8 mouse cellular contexts compared by ENCODE assay signal in the genomic region with DNA sequence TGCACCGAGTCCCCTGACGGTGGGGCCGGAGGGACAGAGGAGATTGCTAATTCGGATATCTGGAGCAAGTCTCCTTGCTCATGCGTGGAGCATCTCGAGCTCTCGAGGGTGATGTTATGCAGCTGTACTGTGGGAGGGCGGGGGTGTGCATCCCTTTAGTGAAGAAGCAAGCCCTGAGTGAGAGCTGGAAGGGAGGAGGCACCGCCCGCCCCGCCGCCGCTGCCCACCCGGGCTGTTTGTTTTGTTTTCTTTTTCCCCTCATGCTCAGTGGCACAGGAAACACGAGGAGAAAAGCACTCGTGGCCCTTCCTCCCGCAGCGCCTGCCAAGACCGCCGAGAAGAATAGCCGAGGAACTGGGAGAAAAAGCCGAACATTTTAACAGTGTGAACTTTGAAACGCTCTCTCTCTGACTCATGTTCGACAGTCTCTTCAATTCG. TPM values are rescaled to one million over a fixed set of nuclear protein-coding genes. Genes with fewer than 3 reads are reported as not detected.
A peak's percentile ranks its signal among the peaks of the same experiment; 100 is the strongest.
DNase-seq lines count a peak whose midpoint lies in the region; ATAC-seq and TF ChIP-seq lines count a peak whose summit lies in the region.
"Had no signal": no experiment of that assay in that cellular context is flagged by ENCODE, and none has a peak within 500 bp of the region (broad histone marks: within the 10 kb centered on the region; RNA-seq: fewer than 3 reads in every experiment).

No protein-coding gene starts in this region.

- peaks cover 31% of the 10 kb centered on the region for H3K4me1 ChIP-seq in heart, embryonic 10.5 days
- H3K4me1 ChIP-seq in kidney, embryonic 16.5 days (ENCODE audit: insufficient read depth, low read length) = peaks cover 49% of the 10 kb centered on the region

- peak overlapping the region; percentile 45 for H3K4me2 ChIP-seq in kidney, embryonic 16.5 days (replicated peaks; ENCODE audit: low read depth, low read length)
- H3K4me2 ChIP-seq: liver, embryonic 13.5 days had no signal

- no peaks in the 10 kb centered on the region for H3K9me3 ChIP-seq in heart, embryonic 10.5 days
- H3K9me3 ChIP-seq in kidney, embryonic 16.5 days (ENCODE audit: low read length) = no peaks in the 10 kb centered on the region
- H3K9me3 ChIP-seq: liver, embryonic 13.5 days had no signal

- 0 out of 2 replicates have a peak overlapping the region, but pooled peaks have one; percentile 19 for H3K27ac ChIP-seq in heart, embryonic 10.5 days
- H3K27ac ChIP-seq in kidney, embryonic 16.5 days (ENCODE audit: low read length) = peak overlapping the region; percentile 64; the same call in 1 of the 2 replicates
- H3K27ac ChIP-seq: liver, embryonic 13.5 days had no signal

- peak; percentile 52; the same call in 1 of the 2 replicates for ATAC-seq in kidney, embryonic 16.5 days (ENCODE audit: low FRiP score, low TSS enrichment)

- WGBS in heart, embryonic 10.5 days = 47% methylated on average over 25 of the region's 25 CpGs
- 14% methylated on average over 25 of the region's 25 CpGs for WGBS in kidney, embryonic 16.5 days

- H3K4me3 ChIP-seq in heart, embryonic 10.5 days = no peak overlapping the region
- H3K4me3 ChIP-seq in kidney, embryonic 16.5 days (ENCODE audit: low read length) = peak overlapping the region; percentile 14; the same call in 1 of the 2 replicates
- H3K4me3 ChIP-seq: liver, embryonic 13.5 days had no signal

- no peaks in the 10 kb centered on the region for H3K27me3 ChIP-seq in heart, embryonic 10.5 days (ENCODE audit: insufficient read depth, poor library complexity, severe bottlenecking)
- H3K27me3 ChIP-seq in kidney, embryonic 16.5 days (ENCODE audit: insufficient read depth, low read length) = no peaks in the 10 kb centered on the region
- H3K27me3 ChIP-seq: liver, embryonic 13.5 days had no signal

- TF ChIP-seq POLR2A in brain, embryonic 14.5 days (IDR thresholded peaks at IDR 0.05; ENCODE audit: borderline replicate concordance, extremely low read depth, insufficient read depth, insufficient read length, poor library complexity, severe bottlenecking) = no peak

- DNase-seq in ovary, adult 18-20 months (ENCODE audit: low spot score) = peak; percentile 24
- no peak for DNase-seq in ovary, postnatal 10 days (ENCODE audit: low spot score)
- DNase-seq in brain, embryonic 14.5 days (ENCODE audit: low read depth) = peak; percentile 65
- DNase-seq in heart, embryonic 10.5 days (ENCODE audit: low spot score) = no peak
- DNase-seq in lung, postnatal 14 days = peak; percentile 70
- DNase-seq in thymus, postnatal 10 days (ENCODE audit: low spot score in 2 of 2) = peak; percentile 71
- DNase-seq: liver, embryonic 13.5 days had no signal

- no peaks in the 10 kb centered on the region for H3K36me3 ChIP-seq in heart, embryonic 10.5 days
- H3K36me3 ChIP-seq in kidney, embryonic 16.5 days (ENCODE audit: insufficient read depth, low read length) = no peaks in the 10 kb centered on the region
- H3K36me3 ChIP-seq: liver, embryonic 13.5 days had no signal

- H3K9ac ChIP-seq in kidney, embryonic 16.5 days (replicated peaks; ENCODE audit: low read length) = 0 out of 2 replicates have a peak overlapping the region, but pooled peaks have one; percentile 24
- H3K9ac ChIP-seq: liver, embryonic 13.5 days had no signal

- no peak for TF ChIP-seq CTCF in brain, embryonic 14.5 days (IDR thresholded peaks at IDR 0.05; ENCODE audit: borderline replicate concordance, extremely low read depth, insufficient read depth, insufficient read length)

RNA-seq across cellular contexts. Expression of gene Ppp1r16b, which starts 22.6 kb away (rescaled TPM):
- polyA plus RNA-seq in brain, embryonic 14.5 days (2012; rRNA removed) = 3.2 and 6.4 TPM in 2 replicates
- 4.1 and 4.7 TPM in 2 replicates for polyA plus RNA-seq in heart, embryonic 10.5 days (2016; fragmentation: Nextera tagmentation; extraction: Ambion mirVana)
- 14.1 and 17.7 TPM in 2 replicates for polyA plus RNA-seq in kidney, embryonic 16.5 days (2015; fragmentation: Nextera tagmentation; extraction: Ambion mirVana)

Comparison
In these comparisons a context has a peak if more than half of its experiments do, and no peak if none do; other contexts are left out.
1. DNase-seq: peak in ovary, adult 18-20 months (single experiment), brain, embryonic 14.5 days (single experiment), lung, postnatal 14 days (single experiment) and thymus, postnatal 10 days (2 of 2); none in ovary, postnatal 10 days (single experiment) and heart, embryonic 10.5 days (single experiment).